Mouse (Mus musculus): ENCODE results near the gene Vmn2r-ps130. TPM values are rescaled to one million over a fixed set of nuclear protein-coding genes. Genes with fewer than 3 reads are reported as not detected.
"Not testable (repeated sequence)": the region's sequence is repeated elsewhere in the genome, so short reads cannot be mapped to it uniquely, and the experiment has no call there.

The Vmn2r-ps130 gene
- not detected in 2 replicates for polyA plus RNA-seq (2014; fragmentation: Nextera tagmentation; extraction: Ambion mirVana)

GRCm38 (mm10) chr17:23060866-23061265 lies at the start of gene Vmn2r-ps130:
Vmn2r-ps130 (plus strand) TSS chr17:23061166.
- no CpG with 5 or more reads among the region's 1 CpGs for WGBS

More at GRCm38 (mm10) chr17:23060866-23061265, at the start of gene Vmn2r-ps130:
- not testable (repeated sequence) for H3K27ac ChIP-seq (replicated peaks; ENCODE audit: low read depth, low read length); H3K4me1 ChIP-seq (ENCODE audit: control insufficient read depth, insufficient read depth, low read length); DNase-seq (ENCODE audit: low spot score); ATAC-seq (ENCODE audit: low read depth); H3K4me3 ChIP-seq (ENCODE audit: low read depth, low read length); H3K27me3 ChIP-seq (replicated peaks; ENCODE audit: control insufficient read depth, insufficient read depth, low read length); H3K4me2 ChIP-seq (ENCODE audit: low read depth, low read length); H3K9ac ChIP-seq (ENCODE audit: low read depth, low read length); H3K9me3 ChIP-seq (ENCODE audit: control insufficient read depth, low read length); H3K36me3 ChIP-seq (ENCODE audit: control insufficient read depth, insufficient read depth, low read length)

Other genes with a start within 250 kb of the Vmn2r-ps130 start
- gene Zfp945, start 194.0 kb upstream of the Vmn2r-ps130 start, polyA plus RNA-seq (2014; fragmentation: Nextera tagmentation; extraction: Ambion mirVana): 20.5 and 24.5 TPM in 2 replicates
- gene Vmn2r113, start 118.2 kb upstream of the Vmn2r-ps130 start, polyA plus RNA-seq (2014; fragmentation: Nextera tagmentation; extraction: Ambion mirVana): not detected in 2 replicates
- gene Zfp40, start 132.1 kb downstream of the Vmn2r-ps130 start, polyA plus RNA-seq (2014; fragmentation: Nextera tagmentation; extraction: Ambion mirVana): 13.0 and 13.2 TPM in 2 replicates